Mouse (Mus musculus): Measurements from ENCODE around the gene Cblb.
A peak's percentile ranks its signal among the peaks of the same experiment; 100 is the strongest.

Gene Cblb

GRCm38 (mm10) chr16:52038821-52039220, 7.8 kb downstream of the Cblb start:
- DNase-seq (ENCODE audit: low spot score in 2 of 2), result no peak

GRCm38 (mm10) chr16:52040937-52041336, 9.9 kb downstream of the Cblb start:
- DNase-seq (ENCODE audit: low spot score in 2 of 2), result no peak

- no peak for DNase-seq (ENCODE audit: low spot score in 2 of 2)
Observed at GRCm38 (mm10) chr16:52042667-52043379, 11.8 kb downstream of the Cblb start.

GRCm38 (mm10) chr16:52043380-52044117, 12.5 kb downstream of the Cblb start:
- no peak for DNase-seq (ENCODE audit: low spot score in 2 of 2)

GRCm38 (mm10) chr16:52044518-52044917, 13.5 kb downstream of the Cblb start:
- no peak for DNase-seq (ENCODE audit: low spot score in 2 of 2)

- DNase-seq (ENCODE audit: low spot score in 2 of 2), result no peak
Observed at GRCm38 (mm10) chr16:52044985-52045384, 14.0 kb downstream of the Cblb start.

- no peak for DNase-seq (ENCODE audit: low spot score in 2 of 2)
Observed at GRCm38 (mm10) chr16:52046464-52046863, 15.4 kb downstream of the Cblb start.

- DNase-seq (ENCODE audit: low spot score in 2 of 2), result no peak
Observed at GRCm38 (mm10) chr16:52051106-52051505, 20.1 kb downstream of the Cblb start.

GRCm38 (mm10) chr16:52052734-52053133, 21.7 kb downstream of the Cblb start:
- no peak for DNase-seq (ENCODE audit: low spot score in 2 of 2)

- DNase-seq (ENCODE audit: low spot score in 2 of 2), result no peak
Observed at GRCm38 (mm10) chr16:52055236-52055635, 24.2 kb downstream of the Cblb start.

GRCm38 (mm10) chr16:52056164-52056563, 25.1 kb downstream of the Cblb start:
- no peak for DNase-seq (ENCODE audit: low spot score in 2 of 2)

GRCm38 (mm10) chr16:52057335-52057734, 26.3 kb downstream of the Cblb start:
- no peak for DNase-seq (ENCODE audit: low spot score in 2 of 2)

- DNase-seq (ENCODE audit: low spot score in 2 of 2), result no peak
Observed at GRCm38 (mm10) chr16:52059535-52059934, 28.5 kb downstream of the Cblb start.

GRCm38 (mm10) chr16:52060100-52060719, 29.2 kb downstream of the Cblb start:
- DNase-seq (ENCODE audit: low spot score in 2 of 2), result peak; percentile 75

GRCm38 (mm10) chr16:52061015-52061481, 30.0 kb downstream of the Cblb start:
- no peak for DNase-seq (ENCODE audit: low spot score in 2 of 2)

- DNase-seq (ENCODE audit: low spot score in 2 of 2), result no peak
Observed at GRCm38 (mm10) chr16:52064309-52065105, 33.5 kb downstream of the Cblb start.

- DNase-seq (ENCODE audit: low spot score in 2 of 2), result no peak
Observed at GRCm38 (mm10) chr16:52067632-52068516, 36.8 kb downstream of the Cblb start.

- no peak for DNase-seq (ENCODE audit: low spot score in 2 of 2)
Observed at GRCm38 (mm10) chr16:52068517-52068874, 37.5 kb downstream of the Cblb start.

GRCm38 (mm10) chr16:52069648-52070047, 38.6 kb downstream of the Cblb start:
- no peak for DNase-seq (ENCODE audit: low spot score in 2 of 2)

GRCm38 (mm10) chr16:52070128-52070527, 39.1 kb downstream of the Cblb start:
- no peak for DNase-seq (ENCODE audit: low spot score in 2 of 2)

- no peak for DNase-seq (ENCODE audit: low spot score in 2 of 2)
Observed at GRCm38 (mm10) chr16:52071290-52071689, 40.3 kb downstream of the Cblb start.
